Mouse (Mus musculus) lung, adult 2 months (tissue): ENCODE results near the gene Rab8b. TPM values are rescaled to one million over a fixed set of nuclear protein-coding genes. Genes with fewer than 3 reads are reported as not detected.
A peak's percentile ranks its signal among the peaks of the same experiment; 100 is the strongest.

ENCODE experiments used
- DNase-seq: peaks from one replicate; pipeline ENCODE4 v3.0.0; 2022
- H3K4me1 ChIP-seq: fragments of 200-500 bp; 2 replicates; pipeline ENCODE4 v1.6.1; 2011; ENCODE audit warnings: low read length; ENCODE audit not compliant: control insufficient read depth, insufficient read depth
- H3K4me3 ChIP-seq: fragments of 200-500 bp; replicated peaks from 2 replicates; pipeline ENCODE3; 2011; ENCODE audit warnings: low read depth, mild to moderate bottlenecking, control low read depth, low read length; ENCODE audit errors: extremely low read depth
- CTCF ChIP-seq: fragments of 200-500 bp; IDR thresholded peaks from 2 replicates; pipeline ENCODE4 v1.5.1; 2011; ENCODE audit warnings: mild to moderate bottlenecking, low read length, control low read depth; ENCODE audit not compliant: insufficient read depth
- POLR2A ChIP-seq: fragments of 200-500 bp; IDR thresholded peaks from 2 replicates; pipeline ENCODE4 v1.6.1; 2011; ENCODE audit warnings: low read depth, mild to moderate bottlenecking, control low read depth, low read length, borderline replicate concordance; ENCODE audit errors: extremely low read depth
- WGBS: fragments of 180-500 bp; shearing (Covaris S2); methylation state at CpG from one replicate; pipeline ENCODE4 v1.1.7; 2018; 5-methylcytosine and 5-hydroxymethylcytosine counted together
- polyA plus RNA-seq: library from polyadenylated mRNA; depleted of rRNA; stranded (reverse); fragments of >200 nt; gene quantifications from 2 replicates; pipeline ENCODE4 v1.2.3, GENCODE M21; 2012

The Rab8b gene
- polyA plus RNA-seq, 1 experiment, result 19.2 TPM

DNA sequence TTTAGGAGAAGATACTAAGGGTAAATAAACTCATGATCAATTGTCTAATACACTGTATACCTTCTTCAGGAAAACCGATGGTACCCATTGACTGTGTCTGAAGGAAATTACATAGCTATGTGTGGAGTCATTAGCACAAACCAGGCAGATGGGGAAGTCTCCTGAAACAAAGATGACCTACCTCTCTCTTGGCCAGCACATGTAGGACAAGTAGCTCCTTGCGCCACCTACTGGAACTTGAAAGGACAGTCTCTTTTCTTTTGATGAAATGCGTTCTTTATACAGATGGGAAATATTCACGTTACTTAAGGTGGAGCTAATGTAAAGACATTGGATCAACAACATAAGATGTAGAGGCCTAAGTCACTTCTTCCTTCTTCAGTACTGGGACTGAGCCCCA lies 19.3 kb upstream of the Rab8b start:
- H3K4me1 ChIP-seq, result no peaks in the 10 kb centered on the region; the same call in 1 of the 2 replicates
- no peak for DNase-seq
- 3% methylated on average over 4 of the region's 4 CpGs for WGBS
- TF ChIP-seq POLR2A, result no peak
- TF ChIP-seq CTCF, result peak; percentile 66
- H3K4me3 ChIP-seq, result no peak overlapping the region

DNA sequence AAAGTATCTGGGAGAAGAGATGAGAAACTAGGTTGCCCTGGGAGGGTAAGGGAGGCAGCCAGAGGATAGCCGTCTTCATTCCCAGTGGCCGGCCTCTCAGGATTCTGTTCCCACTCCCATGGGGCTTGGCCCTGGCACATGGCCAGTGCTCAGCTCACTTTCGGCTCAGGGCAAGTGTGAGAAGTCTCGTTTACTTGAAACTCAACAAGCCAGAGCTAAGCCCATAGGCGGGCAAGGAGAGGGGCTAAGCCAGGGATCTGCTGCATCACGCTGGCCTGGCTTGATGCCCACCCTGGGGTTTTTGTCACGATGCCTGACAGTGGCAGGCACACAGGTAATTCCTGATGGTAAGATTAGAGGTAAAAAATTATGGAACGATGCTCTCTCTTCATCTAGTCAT lies 18.0 kb upstream of the Rab8b start:
- TF ChIP-seq CTCF (no peak), POLR2A (no peak)
- WGBS, result 52% methylated on average over 8 of the region's 8 CpGs
- no peaks in the 10 kb centered on the region; the same call in 1 of the 2 replicates for H3K4me1 ChIP-seq
- DNase-seq, result no peak
- H3K4me3 ChIP-seq, result no peak overlapping the region

DNA sequence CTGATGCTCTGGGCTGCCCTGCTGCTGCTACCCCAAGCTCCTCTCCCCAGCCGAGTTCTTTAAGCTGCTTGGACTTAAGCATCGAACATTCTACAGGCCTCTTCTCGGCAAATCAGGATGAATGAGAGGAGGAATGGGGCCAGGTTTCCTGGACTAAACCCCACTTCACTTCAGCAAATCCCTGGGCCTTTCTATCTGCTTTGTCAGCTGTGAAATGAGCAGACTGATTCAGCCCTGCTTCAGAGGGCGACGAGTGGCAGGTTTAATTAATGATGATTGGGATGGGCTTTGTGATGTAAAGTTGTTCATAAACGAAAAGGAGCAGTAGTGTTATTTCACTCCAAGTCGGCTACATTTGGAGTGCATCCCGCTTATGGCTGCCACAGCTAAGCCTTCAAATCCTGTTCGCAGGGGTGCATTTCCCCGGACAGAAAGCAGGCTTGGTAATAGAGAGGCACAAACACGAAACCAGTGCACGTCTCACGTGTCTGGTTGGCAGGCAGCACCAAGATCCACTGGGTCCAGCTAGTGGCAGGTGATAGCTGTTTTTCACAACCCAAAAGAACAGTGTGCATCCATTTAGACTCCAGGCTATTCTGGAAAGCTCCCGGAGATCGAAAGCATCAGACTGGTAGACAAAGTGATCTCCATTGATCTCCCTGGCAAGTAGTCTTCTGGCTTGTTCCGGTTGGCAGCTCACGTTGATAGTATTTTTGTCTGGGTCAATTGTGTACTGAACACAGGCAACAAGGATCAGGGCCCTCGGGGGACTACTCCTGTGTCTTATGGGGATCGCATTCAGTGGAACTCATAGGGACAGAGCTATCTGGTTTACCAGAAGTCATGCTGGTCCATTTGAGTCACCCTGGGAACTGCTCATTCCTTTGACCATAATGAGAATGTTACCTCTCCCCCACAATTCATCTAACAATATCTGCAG lies 14.7 kb upstream of the Rab8b start:
- H3K4me3 ChIP-seq, result no peak overlapping the region
- no peak for DNase-seq
- 83% methylated on average over 19 of the region's 19 CpGs for WGBS
- TF ChIP-seq POLR2A (no peak), CTCF (no peak)
- H3K4me1 ChIP-seq, result no peaks in the 10 kb centered on the region; the same call in 1 of the 2 replicates

DNA sequence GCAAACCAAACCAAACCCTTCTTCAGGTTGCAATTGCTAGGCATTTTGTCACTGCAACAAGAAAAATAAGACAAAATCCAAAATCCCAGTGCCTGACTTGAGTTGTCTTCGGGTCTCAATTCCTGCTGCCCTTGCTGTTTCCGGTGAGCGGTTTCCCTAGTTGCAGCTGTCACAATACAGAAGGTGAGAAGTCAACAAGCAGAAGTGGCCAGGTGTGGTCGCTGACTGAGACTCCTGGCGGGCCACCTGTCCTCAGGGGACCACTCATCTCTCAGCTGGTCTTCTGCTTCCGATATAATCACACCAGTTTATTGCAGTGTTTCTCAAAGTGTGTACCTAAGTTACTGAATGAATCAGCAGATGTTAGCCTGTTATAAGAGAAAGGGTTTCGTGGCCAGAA lies 10.9 kb upstream of the Rab8b start:
- 57% methylated on average over 7 of the region's 7 CpGs for WGBS
- TF ChIP-seq CTCF (no peak), POLR2A (no peak)

DNA sequence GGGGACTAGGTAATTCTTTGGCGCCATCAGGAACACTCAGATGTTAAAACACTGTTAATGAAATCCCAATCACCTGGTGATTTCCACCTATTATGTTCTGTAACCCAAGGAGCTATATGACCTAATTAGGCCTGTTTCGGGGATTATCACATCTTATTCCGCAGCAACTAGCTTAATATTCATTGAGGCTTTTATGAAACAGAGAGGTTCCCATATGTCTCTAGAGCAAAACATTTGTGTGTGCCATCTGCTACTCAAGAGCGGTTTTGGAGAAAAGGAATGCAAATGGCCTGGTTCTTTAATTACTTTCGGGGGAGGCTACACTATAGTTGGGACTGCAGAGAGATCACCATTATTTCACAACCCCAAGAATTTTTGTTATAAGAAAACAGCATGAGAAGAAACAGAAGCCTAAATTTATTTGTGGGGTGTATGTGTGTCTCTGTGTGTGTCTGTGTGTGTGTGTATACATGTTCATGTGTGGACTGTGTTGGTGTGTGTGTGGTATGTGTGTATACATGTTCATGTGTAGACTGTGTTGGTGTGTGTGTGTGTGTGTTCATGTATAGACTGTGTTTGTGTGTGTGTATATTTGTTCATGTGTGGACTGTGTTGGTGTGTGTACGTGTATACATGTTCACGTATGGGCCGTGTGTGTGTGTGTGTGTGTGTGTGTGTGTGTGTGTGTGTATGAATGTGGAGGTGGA lies 8.4 kb upstream of the Rab8b start:
- Histone ChIP-seq H3K4me1 (no peaks in the 10 kb centered on the region), H3K4me3 (no peak overlapping the region)
- 89% methylated on average over 8 of the region's 8 CpGs for WGBS
- no peak for DNase-seq
- TF ChIP-seq POLR2A, result no peak

More for the DNA sequence above, 10.9 kb upstream of the Rab8b start:
- no peaks in the 10 kb centered on the region for H3K4me1 ChIP-seq
- no peak for DNase-seq
- H3K4me3 ChIP-seq, result no peak overlapping the region

DNA sequence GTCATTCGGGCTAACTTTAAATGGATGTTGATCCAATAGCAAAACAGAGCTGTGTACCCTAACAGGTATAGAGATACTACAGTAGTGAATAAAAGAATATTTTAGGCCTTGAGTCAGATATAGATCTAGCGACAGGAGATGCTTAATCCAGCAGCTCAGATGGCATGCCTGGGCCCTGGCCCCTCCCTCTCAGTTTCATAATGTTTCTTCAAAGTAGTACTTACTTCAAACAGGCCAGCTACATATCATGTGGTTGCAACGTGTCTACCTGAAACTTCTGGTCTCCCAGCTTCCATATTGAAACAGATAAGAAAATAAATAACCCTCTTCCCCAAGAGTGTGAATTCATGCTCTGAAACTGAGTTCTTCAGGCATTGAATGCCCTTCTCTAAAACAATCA lies 6.4 kb upstream of the Rab8b start:
- no peak overlapping the region for H3K4me3 ChIP-seq
- 65% methylated on average over 3 of the region's 3 CpGs for WGBS
- TF ChIP-seq POLR2A, result no peak
- TF ChIP-seq CTCF, result no peak
- H3K4me1 ChIP-seq, result no peaks in the 10 kb centered on the region
- DNase-seq, result no peak

DNA sequence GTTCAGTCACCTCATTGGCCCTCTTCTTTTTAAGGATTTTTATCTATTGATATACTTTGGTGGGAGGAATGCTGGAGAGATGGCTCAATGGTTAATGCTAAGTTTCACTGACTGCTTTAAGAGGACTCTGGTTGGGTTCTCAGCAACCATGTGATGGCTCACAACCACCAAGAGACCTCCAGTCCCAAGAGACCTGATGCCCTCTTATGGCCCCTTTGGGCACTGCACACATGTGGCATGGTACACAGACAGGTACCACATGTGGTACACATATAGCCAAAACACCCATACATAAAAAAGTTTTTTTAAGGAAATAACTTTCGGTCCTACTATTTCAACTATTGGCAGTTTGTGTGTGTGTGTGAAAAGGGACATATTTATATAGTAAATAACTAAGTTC lies 2.6 kb upstream of the Rab8b start:
- peaks cover 7% of the 10 kb centered on the region for H3K4me1 ChIP-seq
- 98% methylated on average over 1 of the region's 1 CpGs for WGBS
- no peak overlapping the region for H3K4me3 ChIP-seq
- TF ChIP-seq CTCF (0 out of 2 replicates have a peak, but pooled peaks have one; percentile 12), POLR2A (no peak)
- no peak for DNase-seq

DNA sequence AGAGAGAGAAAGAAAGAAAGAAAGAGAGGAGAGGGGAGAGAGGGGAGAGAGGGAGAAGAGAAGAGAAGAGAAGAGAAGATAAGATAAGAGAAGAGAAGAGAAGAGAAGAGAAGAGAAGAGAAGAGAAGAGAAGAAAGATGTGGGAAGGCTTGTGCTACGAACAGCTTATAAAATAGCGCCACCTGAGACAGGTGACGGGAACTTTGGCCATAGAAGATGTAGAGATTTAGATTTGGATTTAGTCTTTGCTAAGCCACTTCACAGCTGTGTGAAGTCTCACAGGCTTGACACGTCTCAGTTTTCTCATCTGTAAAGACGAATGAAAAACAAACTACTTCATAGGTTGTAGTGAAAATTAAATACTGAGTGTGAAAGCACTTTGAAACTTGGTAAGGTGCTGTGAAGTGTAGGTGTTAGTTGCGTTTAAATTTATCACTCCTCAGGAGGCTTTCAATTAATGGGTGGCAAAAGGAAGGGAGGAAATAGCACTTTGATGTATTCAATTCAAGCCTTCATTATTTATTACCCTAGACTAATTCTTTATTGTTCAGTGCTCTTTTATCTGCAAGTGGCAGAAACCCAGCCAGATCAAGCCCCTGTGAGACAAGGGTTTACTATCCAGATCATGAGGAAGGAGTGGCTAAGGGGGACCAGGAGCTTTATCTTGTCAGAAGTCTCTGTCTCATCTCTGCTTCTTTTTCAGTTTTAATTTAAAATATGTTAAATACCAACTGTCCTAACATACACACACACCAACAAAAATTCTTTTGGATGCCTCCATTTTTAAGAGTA lies 1.2 kb upstream of the Rab8b start:
- Histone ChIP-seq H3K4me1 (peaks cover 7% of the 10 kb centered on the region), H3K4me3 (no peak overlapping the region)
- DNase-seq, result no peak
- WGBS, result 22% methylated on average over 6 of the region's 6 CpGs
- TF ChIP-seq CTCF, result no peak
- no peak for TF ChIP-seq POLR2A

DNA sequence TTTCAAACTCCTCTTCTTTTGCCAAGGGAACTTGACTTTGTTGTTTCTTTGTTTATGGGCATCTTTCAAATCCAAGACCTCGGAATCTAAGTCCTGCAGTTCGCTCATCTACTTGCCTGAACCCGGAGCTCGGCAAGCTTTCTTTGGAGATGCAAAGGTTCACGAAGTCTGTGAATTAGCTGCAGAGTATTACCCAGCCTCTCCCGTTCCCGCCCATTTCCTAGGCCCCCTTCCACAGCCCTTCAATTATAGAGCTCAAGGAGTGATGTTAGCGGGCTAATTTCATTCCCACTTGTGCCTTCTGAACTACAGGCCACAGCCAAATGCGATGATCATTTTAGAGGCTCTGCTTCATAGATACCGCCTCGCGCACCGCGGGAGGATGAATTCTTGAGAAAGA lies 494 bp upstream of the Rab8b start:
- Histone ChIP-seq H3K4me1 (peaks cover 12% of the 10 kb centered on the region), H3K4me3 (peak overlapping the region; percentile 51)
- WGBS, result under 1% methylated on average over 14 of the region's 14 CpGs
- no peak for TF ChIP-seq POLR2A
- TF ChIP-seq CTCF, result no peak
- DNase-seq, result peak; percentile 42
